Mouse (Mus musculus) small intestine, adult 2 months (tissue): ENCODE data around the gene Actr8.

Experiments used
- CTCF ChIP-seq: fragments of 200-500 bp; IDR thresholded peaks from 2 replicates; pipeline ENCODE4 v1.5.1; 2012; ENCODE audit warnings: low read depth, mild to moderate bottlenecking, control low read depth, inconsistent platforms, low read length, moderate library complexity, mixed read lengths; ENCODE audit not compliant: insufficient replicate concordance, insufficient read length; ENCODE audit errors: extremely low read depth
- POLR2A ChIP-seq: fragments of 200-500 bp; IDR thresholded peaks from 2 replicates; pipeline ENCODE4 v1.6.1; 2012; ENCODE audit warnings: low read depth, mild to moderate bottlenecking, control low read depth, inconsistent platforms, low read length, moderate library complexity

DNA sequence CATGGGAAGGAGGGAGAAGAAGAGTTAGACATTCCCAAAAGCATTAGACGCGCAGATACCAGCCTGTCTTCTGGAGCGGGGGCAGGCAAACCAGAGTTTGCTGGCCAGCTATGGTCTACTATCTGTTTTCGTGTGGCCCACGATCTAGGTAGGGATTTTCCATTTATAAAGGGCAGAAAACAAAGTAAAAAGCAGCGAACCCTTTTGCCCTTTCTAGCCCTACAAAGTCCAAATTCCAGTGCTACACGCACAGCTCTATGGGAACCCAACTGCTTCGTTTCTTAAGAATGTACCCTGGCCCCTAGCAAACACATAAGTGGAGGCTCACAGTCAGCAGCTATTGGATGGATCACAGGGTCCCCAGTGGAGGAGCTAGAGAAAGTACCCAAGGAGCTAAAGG is 72.1 kb downstream of the Actr8 start:
- TF ChIP-seq POLR2A (no peak), CTCF (no peak)
